Mouse (Mus musculus) midbrain, embryonic 16.5 days (tissue): ENCODE results near the gene Gngt2. TPM values are rescaled to one million over a fixed set of nuclear protein-coding genes. Genes with fewer than 3 reads are reported as not detected.

Source experiments
- ATAC-seq: fragments of 200-750 bp; cut with Nextera tagmentation; 2 replicates; pipeline ENCODE4 v1.8.0; 2017; ENCODE audit warnings: moderate TSS enrichment
- H3K27ac ChIP-seq: fragments of 300-500 bp; sonication (generic); 2 replicates; pipeline ENCODE4 v1.5.1; 2014; ENCODE audit warnings: mild to moderate bottlenecking, low read length, mixed read lengths
- H3K27me3 ChIP-seq: fragments of 300-500 bp; sonication (generic); 2 replicates; pipeline ENCODE4 v1.6.1; 2014; ENCODE audit warnings: low read depth, low read length, mixed read lengths; ENCODE audit not compliant: control insufficient read depth, insufficient read depth
- H3K36me3 ChIP-seq: fragments of 300-500 bp; sonication (generic); 2 replicates; pipeline ENCODE4 v1.6.1; 2014; ENCODE audit warnings: mild to moderate bottlenecking, low read length, moderate library complexity, mixed read lengths; ENCODE audit not compliant: control insufficient read depth, insufficient read depth
- H3K4me1 ChIP-seq: fragments of 300-500 bp; sonication (generic); 2 replicates; pipeline ENCODE4 v1.6.1; 2014; ENCODE audit warnings: mild to moderate bottlenecking, low read length, mixed read lengths; ENCODE audit not compliant: control insufficient read depth, insufficient read depth
- H3K4me2 ChIP-seq: fragments of 300-500 bp; sonication (generic); 2 replicates; pipeline ENCODE4 v1.6.1; 2014; ENCODE audit warnings: mild to moderate bottlenecking, low read length, mixed read lengths
- H3K4me3 ChIP-seq: fragments of 300-500 bp; sonication (generic); 2 replicates; pipeline ENCODE4 v1.5.1; 2014; ENCODE audit warnings: low read depth, mild to moderate bottlenecking, low read length, moderate library complexity, mixed read lengths
- H3K9ac ChIP-seq: fragments of 300-500 bp; sonication (generic); 2 replicates; pipeline ENCODE4 v1.6.1; 2014; ENCODE audit warnings: low read depth, low read length, mixed read lengths
- H3K9me3 ChIP-seq: fragments of 300-500 bp; sonication (generic); replicated peaks from 2 replicates; pipeline ENCODE4 v1.6.1; 2014; ENCODE audit warnings: mild to moderate bottlenecking, low read length, mixed read lengths; ENCODE audit not compliant: control insufficient read depth, poor library complexity, severe bottlenecking
- WGBS: fragments of 180-500 bp; shearing (Covaris S2); extraction: QIAGEN DNeasy Blood & Tissue Kit; methylation state at CpG from one replicate; pipeline ENCODE4 v1.1.7; 2014; 5-methylcytosine and 5-hydroxymethylcytosine counted together
- polyA plus RNA-seq: library from polyadenylated mRNA; unstranded; fragments of >200 nt; fragmentation: Nextera tagmentation; extraction: Ambion mirVana; gene quantifications from 2 replicates; pipeline ENCODE4 v1.2.1, GENCODE M21; 2015

Gene Gngt2
- polyA plus RNA-seq, 1 experiment from 2014 or later = 2.6 TPM

DNA sequence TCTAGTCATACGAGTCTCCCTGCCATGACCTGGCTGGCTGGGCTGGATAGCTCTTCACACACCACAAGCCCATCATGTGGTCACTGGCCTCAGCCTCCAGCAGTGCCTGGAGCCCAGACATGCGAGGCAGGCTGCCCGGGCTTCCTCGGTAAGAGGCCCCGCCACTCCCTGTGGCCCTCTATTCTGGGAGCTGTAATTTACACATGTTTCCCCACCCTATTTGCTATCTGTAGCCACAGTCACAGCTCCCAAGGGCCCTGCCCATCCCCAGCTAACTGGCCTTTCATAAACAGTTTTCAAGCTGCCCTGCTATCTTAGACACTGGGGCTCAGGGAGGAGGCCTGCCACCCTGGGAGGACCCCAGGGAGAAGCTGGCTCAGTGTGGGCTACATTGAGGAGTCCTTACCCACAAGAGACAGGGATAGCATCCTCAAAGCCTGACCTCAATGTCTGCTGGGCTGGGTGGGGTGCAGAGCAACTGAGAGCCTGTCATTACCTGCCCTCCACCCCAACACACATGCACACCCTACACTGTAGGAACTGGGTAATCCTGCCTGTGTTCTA, 28.5 kb upstream of the Gngt2 start:
- Histone ChIP-seq H3K4me2 (no peak overlapping the region), H3K4me3 (no peak overlapping the region), H3K27me3 (no peaks in the 10 kb centered on the region), H3K27ac (no peak overlapping the region), H3K9me3 (peaks cover 3% of the 10 kb centered on the region; the same call in 1 of the 2 replicates), H3K36me3 (no peaks in the 10 kb centered on the region), H3K9ac (no peak overlapping the region), H3K4me1 (no peaks in the 10 kb centered on the region)
- 89% methylated on average over 5 of the region's 5 CpGs for WGBS
- no peak for ATAC-seq

DNA sequence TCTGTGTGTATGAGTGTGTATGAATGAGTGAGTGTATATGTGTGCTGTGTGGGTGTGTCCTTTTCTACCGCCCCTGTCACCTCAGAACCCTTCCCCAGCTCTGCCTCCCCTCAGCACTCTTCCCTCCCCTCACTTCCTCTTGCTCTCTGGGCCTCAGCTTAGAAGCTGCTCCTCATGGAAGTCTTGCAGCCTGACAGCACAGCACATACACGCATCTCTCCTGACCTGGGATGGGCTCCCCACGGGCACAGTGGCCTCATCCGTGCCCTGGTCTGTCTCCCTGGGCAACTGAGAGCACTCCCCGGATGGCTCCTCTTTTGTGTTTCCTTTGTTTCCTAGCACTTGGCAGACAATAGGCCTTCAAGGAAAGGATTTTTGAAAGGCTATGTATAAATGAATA, 27.4 kb upstream of the Gngt2 start:
- no peak for ATAC-seq
- 8% methylated on average over 5 of the region's 5 CpGs for WGBS
- H3K27me3 ChIP-seq = no peaks in the 10 kb centered on the region
- H3K4me3 ChIP-seq = no peak overlapping the region
- no peaks in the 10 kb centered on the region for H3K9me3 ChIP-seq
- H3K9ac ChIP-seq = no peak overlapping the region
- no peak overlapping the region for H3K27ac ChIP-seq
- no peaks in the 10 kb centered on the region for H3K4me1 ChIP-seq
- no peaks in the 10 kb centered on the region for H3K36me3 ChIP-seq
- no peak overlapping the region for H3K4me2 ChIP-seq

DNA sequence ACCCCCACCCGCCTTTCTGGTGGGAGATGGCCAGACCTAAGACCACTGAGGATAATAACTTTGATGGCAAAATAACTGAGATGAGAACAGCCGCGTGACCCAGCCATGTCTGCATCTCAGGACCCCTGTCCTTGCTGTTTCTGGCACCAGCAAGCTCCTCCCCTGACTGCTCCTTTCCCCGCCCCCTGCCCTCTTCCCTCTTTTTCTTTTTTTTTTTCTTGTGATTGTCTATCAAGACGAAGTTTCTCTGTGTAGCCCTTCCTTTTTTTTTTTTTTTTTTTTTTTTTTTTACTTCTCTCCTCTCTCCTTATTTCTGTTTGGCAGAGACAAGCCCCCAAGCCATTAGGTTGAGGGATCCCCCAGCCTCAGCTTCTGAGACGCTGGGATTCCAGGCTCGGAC, 26.2 kb upstream of the Gngt2 start:
- no peak for ATAC-seq
- Histone ChIP-seq H3K4me3 (no peak overlapping the region), H3K4me1 (no peaks in the 10 kb centered on the region), H3K27me3 (no peaks in the 10 kb centered on the region), H3K27ac (no peak overlapping the region), H3K36me3 (no peaks in the 10 kb centered on the region), H3K4me2 (no peak overlapping the region), H3K9ac (no peak overlapping the region), H3K9me3 (no peaks in the 10 kb centered on the region)
- WGBS = 64% methylated on average over 7 of the region's 7 CpGs

DNA sequence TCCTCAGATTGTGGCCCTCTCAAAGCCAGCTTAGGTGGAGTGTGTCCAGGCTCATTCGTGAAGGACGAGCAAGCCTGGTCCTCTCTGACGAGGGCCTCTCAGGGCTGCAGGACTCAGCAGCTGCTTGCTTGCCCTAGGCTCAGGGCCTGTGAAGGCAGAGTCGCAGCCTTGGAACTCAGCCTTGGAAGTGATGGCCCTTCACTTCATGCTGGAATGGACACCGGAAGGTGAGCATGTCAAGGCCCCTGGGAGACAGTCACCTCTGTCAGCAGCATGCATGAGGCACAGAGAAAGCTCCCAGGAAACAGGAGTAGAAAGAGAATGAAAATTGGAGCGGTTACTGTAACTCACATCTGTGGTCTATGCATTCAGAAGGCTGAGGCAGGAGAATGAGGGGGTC, 25.3 kb upstream of the Gngt2 start:
- 83% methylated on average over 6 of the region's 6 CpGs for WGBS
- Histone ChIP-seq H3K4me1 (no peaks in the 10 kb centered on the region), H3K9me3 (no peaks in the 10 kb centered on the region), H3K27me3 (no peaks in the 10 kb centered on the region), H3K4me2 (no peak overlapping the region), H3K36me3 (no peaks in the 10 kb centered on the region), H3K4me3 (no peak overlapping the region), H3K9ac (no peak overlapping the region), H3K27ac (no peak overlapping the region)
- ATAC-seq = no peak

GRCm38 (mm10) chr11:95812224-95812623, 24.8 kb upstream of the Gngt2 start:
- Histone ChIP-seq H3K27me3 (no peaks in the 10 kb centered on the region), H3K4me3 (no peak overlapping the region), H3K36me3 (no peaks in the 10 kb centered on the region), H3K9ac (no peak overlapping the region), H3K4me2 (no peak overlapping the region), H3K4me1 (no peaks in the 10 kb centered on the region), H3K9me3 (no peaks in the 10 kb centered on the region), H3K27ac (no peak overlapping the region)
- WGBS = 68% methylated on average over 4 of the region's 4 CpGs
- ATAC-seq = no peak

DNA sequence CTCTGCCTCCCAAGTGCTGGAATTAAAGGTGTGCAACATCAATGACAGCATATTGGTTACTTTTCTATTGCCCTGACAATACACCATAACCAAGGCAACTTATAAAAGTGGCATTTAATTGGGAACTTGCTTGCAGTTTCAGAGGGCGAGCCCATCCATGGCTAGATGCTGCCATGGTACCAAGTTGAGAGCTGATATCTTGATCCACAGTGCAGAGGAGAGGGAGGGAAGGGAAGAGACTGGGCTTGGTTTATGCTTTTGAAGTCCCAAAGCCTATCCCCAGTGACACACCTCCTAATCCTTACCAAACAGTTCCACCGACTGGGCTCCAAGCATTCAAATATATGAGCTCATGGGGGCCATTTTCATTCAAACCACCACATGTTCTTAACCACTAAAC, 22.9 kb upstream of the Gngt2 start:
- Histone ChIP-seq H3K4me1 (no peaks in the 10 kb centered on the region), H3K27ac (no peak overlapping the region), H3K9me3 (no peaks in the 10 kb centered on the region), H3K4me3 (no peak overlapping the region), H3K27me3 (no peaks in the 10 kb centered on the region), H3K9ac (no peak overlapping the region), H3K36me3 (no peaks in the 10 kb centered on the region), H3K4me2 (no peak overlapping the region)
- 92% methylated on average over 2 of the region's 2 CpGs for WGBS
- no peak for ATAC-seq

GRCm38 (mm10) chr11:95814857-95815256, 22.2 kb upstream of the Gngt2 start:
- no peaks in the 10 kb centered on the region for H3K36me3 ChIP-seq
- H3K9ac ChIP-seq = no peak overlapping the region
- no peak overlapping the region for H3K4me2 ChIP-seq
- no peaks in the 10 kb centered on the region for H3K4me1 ChIP-seq
- no peak for ATAC-seq
- H3K27me3 ChIP-seq = no peaks in the 10 kb centered on the region
- H3K9me3 ChIP-seq = no peaks in the 10 kb centered on the region
- no peak overlapping the region for H3K27ac ChIP-seq
- no peak overlapping the region for H3K4me3 ChIP-seq
- WGBS = 86% methylated on average over 5 of the region's 5 CpGs

DNA sequence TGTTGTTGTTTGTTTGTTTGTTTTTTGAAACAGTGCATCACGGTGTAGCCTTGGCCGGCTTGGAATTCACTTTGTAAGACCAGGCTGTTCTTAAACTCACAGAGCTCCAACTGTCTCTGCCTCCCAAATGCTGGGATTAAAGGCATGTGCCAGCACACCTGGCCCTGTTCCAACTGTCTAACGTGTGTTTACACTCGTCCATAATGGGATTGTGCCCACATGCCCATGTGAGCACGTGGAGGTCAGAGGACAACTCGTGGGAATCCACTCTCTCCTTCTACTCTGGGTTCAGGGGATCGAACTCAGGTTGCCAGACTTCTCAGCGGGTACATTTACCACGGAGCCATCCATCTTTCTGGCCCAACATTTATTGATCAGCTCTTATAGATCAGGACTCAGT, 21.6 kb upstream of the Gngt2 start:
- H3K27ac ChIP-seq = no peak overlapping the region
- 79% methylated on average over 9 of the region's 9 CpGs for WGBS
- H3K9ac ChIP-seq = no peak overlapping the region
- no peak overlapping the region for H3K4me2 ChIP-seq
- H3K4me3 ChIP-seq = no peak overlapping the region
- H3K27me3 ChIP-seq = no peaks in the 10 kb centered on the region
- no peaks in the 10 kb centered on the region for H3K4me1 ChIP-seq
- no peaks in the 10 kb centered on the region for H3K9me3 ChIP-seq
- no peak for ATAC-seq
- H3K36me3 ChIP-seq = no peaks in the 10 kb centered on the region

GRCm38 (mm10) chr11:95819138-95819537, 17.9 kb upstream of the Gngt2 start:
- Histone ChIP-seq H3K36me3 (no peaks in the 10 kb centered on the region), H3K9ac (no peak overlapping the region), H3K27me3 (peaks cover 16% of the 10 kb centered on the region; the same call in 1 of the 2 replicates), H3K27ac (no peak overlapping the region), H3K4me2 (no peak overlapping the region), H3K4me3 (no peak overlapping the region), H3K9me3 (no peaks in the 10 kb centered on the region), H3K4me1 (peaks cover 3% of the 10 kb centered on the region; the same call in 1 of the 2 replicates)
- ATAC-seq = no peak
- WGBS = 94% methylated on average over 8 of the region's 8 CpGs
